ENCODE assay signal across 27 mouse cellular contexts in genomic region chr9:77929296-77929695, GRCm38 (mm10).
"Had no signal": no experiment of that assay in that cellular context is flagged by ENCODE, and none has a peak within 500 bp of the region (broad histone marks: within the 10 kb centered on the region; RNA-seq: fewer than 3 reads in every experiment).

No protein-coding gene starts in this region.

- H3K9me3 ChIP-seq: heart, embryonic 13.5 days; heart, embryonic 15.5 days; hindbrain, embryonic 13.5 days; hindbrain, embryonic 15.5 days; intestine, embryonic 15.5 days; limb, embryonic 10.5 days; limb, embryonic 12.5 days; liver, embryonic 13.5 days; liver, embryonic 15.5 days had no signal

- ATAC-seq: hindbrain, postnatal 0 days; intestine, embryonic 15.5 days; intestine, postnatal 0 days; liver, postnatal 0 days had no signal

- H3K36me3 ChIP-seq: heart, embryonic 13.5 days; heart, embryonic 15.5 days; hindbrain, embryonic 13.5 days; hindbrain, embryonic 15.5 days; intestine, embryonic 15.5 days; limb, embryonic 12.5 days; liver, embryonic 13.5 days; liver, embryonic 15.5 days had no signal

- H3K9ac ChIP-seq: heart, embryonic 15.5 days; hindbrain, embryonic 13.5 days; hindbrain, embryonic 15.5 days; intestine, embryonic 15.5 days; limb, embryonic 12.5 days; liver, embryonic 13.5 days; liver, embryonic 15.5 days; liver, postnatal 0 days had no signal

- H3K27me3 ChIP-seq: heart, embryonic 13.5 days; heart, embryonic 15.5 days; hindbrain, embryonic 13.5 days; hindbrain, embryonic 15.5 days; intestine, embryonic 15.5 days; limb, embryonic 12.5 days; liver, embryonic 13.5 days; liver, embryonic 15.5 days had no signal

- H3K4me3 ChIP-seq: gastrocnemius, adult 2 months; heart, embryonic 13.5 days; heart, embryonic 15.5 days; hindbrain, embryonic 13.5 days; hindbrain, embryonic 15.5 days; intestine, embryonic 15.5 days; layer of hippocampus, adult 2 months; left cerebral cortex, adult 2 months; limb, embryonic 10.5 days; limb, embryonic 12.5 days; liver, embryonic 13.5 days; liver, embryonic 15.5 days had no signal

- H3K4me2 ChIP-seq: heart, embryonic 11.5 days; heart, embryonic 13.5 days; heart, embryonic 15.5 days; hindbrain, embryonic 13.5 days; hindbrain, embryonic 15.5 days; intestine, embryonic 15.5 days; limb, embryonic 12.5 days; liver, embryonic 11.5 days; liver, embryonic 13.5 days; liver, embryonic 15.5 days had no signal

- H3K27ac ChIP-seq: heart, embryonic 15.5 days; hindbrain, embryonic 13.5 days; hindbrain, embryonic 15.5 days; hindbrain, postnatal 0 days; intestine, embryonic 15.5 days; layer of hippocampus, adult 2 months; left cerebral cortex, adult 2 months; limb, embryonic 10.5 days; limb, embryonic 12.5 days; liver, embryonic 13.5 days; liver, embryonic 15.5 days had no signal

- DNase-seq: gastrocnemius, postnatal 10 days; gastrocnemius, postnatal 36 days; heart, adult 18-20 months; heart, postnatal 14 days; heart, postnatal 36 days; kidney, adult 18-20 months; kidney, adult 8-10 months; kidney, postnatal 10 days; kidney, postnatal 4 days; liver; liver, embryonic 13.5 days; liver, postnatal 0 days had no signal
